Mouse (Mus musculus) mammary gland, adult 2 months (tissue): ENCODE data around the gene D7Ertd443e. TPM values are rescaled to one million over a fixed set of nuclear protein-coding genes. Genes with fewer than 3 reads are reported as not detected.

Experiments used
- polyA plus RNA-seq: library from polyadenylated mRNA; depleted of rRNA; stranded (reverse); fragments of >200 nt; gene quantifications from 2 replicates; pipeline ENCODE4 v1.2.3, GENCODE M21; 2012; ENCODE audit warnings: low replicate concordance; rRNA removed

Gene D7Ertd443e
- polyA plus RNA-seq = 0.47 and 0.83 TPM in 2 replicates

DNA sequence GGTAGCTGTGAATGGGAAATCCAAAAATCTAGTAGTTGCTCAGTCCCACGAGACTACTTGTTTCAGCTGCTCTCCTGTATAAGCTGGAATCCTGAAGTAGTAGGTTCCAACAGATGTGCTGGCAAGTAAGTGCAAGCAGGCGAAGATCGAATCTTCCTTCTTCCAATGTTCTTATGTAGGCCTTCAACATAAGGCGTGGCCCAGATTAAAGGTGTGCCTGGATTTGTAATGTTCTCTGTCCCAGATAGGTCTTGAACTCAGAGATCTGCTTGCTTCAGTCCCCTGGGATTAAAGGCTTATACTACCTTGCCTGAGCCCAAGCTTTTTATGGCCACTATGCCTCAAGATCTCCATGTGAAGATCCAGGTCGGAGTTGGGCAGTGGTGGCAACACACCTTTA lies at the start of gene D7Ertd443e:
TSS of gene D7Ertd443e (minus strand) at position 101 of the 400 bp plus-strand sequence.

DNA sequence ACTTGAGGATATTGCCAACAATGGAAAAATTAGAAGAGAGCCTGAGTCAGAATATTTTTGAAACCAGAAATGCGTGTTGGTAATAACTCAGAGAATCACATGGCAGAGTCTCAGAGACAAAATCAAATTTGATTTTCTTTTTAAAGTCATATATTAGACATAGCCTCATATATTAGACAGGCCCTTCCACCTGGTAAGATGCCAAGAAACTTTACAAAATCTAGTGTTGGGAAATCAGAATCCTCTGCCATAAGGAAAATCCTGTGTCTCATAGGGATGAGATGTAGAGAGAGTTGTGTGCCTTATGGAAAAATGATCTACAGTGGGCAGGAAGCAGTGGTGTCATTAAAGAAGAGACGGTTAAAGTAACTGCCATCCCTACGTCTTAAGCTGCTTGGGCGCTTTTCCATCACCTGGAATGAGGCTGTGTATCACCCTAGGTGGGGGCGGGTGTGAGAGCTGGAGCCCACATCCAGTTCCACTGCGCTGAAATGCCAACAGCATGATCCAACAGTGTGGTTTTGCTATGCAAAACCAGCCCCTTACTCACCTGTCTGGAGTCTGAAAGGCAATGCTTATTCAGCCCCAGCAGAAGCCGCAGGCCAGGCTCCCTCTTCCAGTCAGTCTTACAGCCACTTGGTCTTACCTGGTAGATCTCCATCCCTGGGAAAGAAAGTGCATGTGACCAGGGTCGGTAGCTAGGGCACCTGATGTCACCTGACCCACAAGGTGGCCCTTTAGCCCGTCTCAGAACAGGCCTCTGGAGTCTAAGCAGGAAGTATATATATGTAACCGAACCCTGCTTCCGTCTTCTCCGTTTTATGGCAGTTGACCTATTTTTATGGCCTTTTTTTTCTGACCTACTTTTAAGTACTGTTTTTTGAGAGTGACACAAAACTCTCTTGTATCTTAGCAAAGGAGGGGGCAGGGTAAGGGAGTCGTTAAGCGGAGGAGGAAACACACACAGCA lies 153.8 kb downstream of the D7Ertd443e start, which contains the start of gene Adam12:
TSS of gene Adam12 (minus strand) at position 769 of the 969 bp plus-strand sequence.

Other genes starting within 250 kb of the D7Ertd443e start
- 14.1 and 18.0 TPM in 2 replicates for gene Adam12, start 153.5 kb downstream of the D7Ertd443e start, polyA plus RNA-seq